In genomic region chr12:57549667-57550160, GRCm38 (mm10) we compare ENCODE assay signal across 16 mouse cellular contexts. TPM values are rescaled to one million over a fixed set of nuclear protein-coding genes. Genes with fewer than 3 reads are reported as not detected.
DNase-seq lines count a peak whose midpoint lies in the region; ATAC-seq and TF ChIP-seq lines count a peak whose summit lies in the region.
"Had no signal": no experiment of that assay in that cellular context is flagged by ENCODE, and none has a peak within 500 bp of the region (broad histone marks: within the 10 kb centered on the region; RNA-seq: fewer than 3 reads in every experiment).

No protein-coding gene starts in this region.

- H3K4me1 ChIP-seq in forebrain, embryonic 10.5 days, result peaks cover 56% of the 10 kb centered on the region
- peaks cover 14% of the 10 kb centered on the region for H3K4me1 ChIP-seq in forebrain, embryonic 16.5 days (replicated peaks; ENCODE audit: control insufficient read depth, insufficient read depth, low read length)
- H3K4me1 ChIP-seq in lung, embryonic 15.5 days, result peaks cover 12% of the 10 kb centered on the region
- peaks cover 0 to 13% of the 10 kb centered on the region in 2 experiments; a peak in 1 of 4 replicates for H3K4me1 ChIP-seq in ES-E14 (ENCODE audit: control insufficient read depth in 2 of 2, insufficient read depth in 2 of 2, low read length in 2 of 2, poor library complexity in 1 of 2)
- H3K4me1 ChIP-seq in midbrain, embryonic 13.5 days (replicated peaks), result peaks cover 21% of the 10 kb centered on the region

- H3K4me3 ChIP-seq in forebrain, embryonic 10.5 days, result peak overlapping the region; percentile 12; the same call in 1 of the 2 replicates
- H3K4me3 ChIP-seq in forebrain, embryonic 16.5 days (replicated peaks; ENCODE audit: low read length), result no peak overlapping the region
- H3K4me3 ChIP-seq in lung, embryonic 15.5 days, result peak overlapping the region; percentile 19
- peak overlapping the region; percentile 14 to 32; a peak in 3 of 4 replicates for H3K4me3 ChIP-seq in ES-E14 (ENCODE audit: insufficient read depth in 1 of 2, low read depth in 1 of 2, low read length in 2 of 2, poor library complexity in 1 of 2, severe bottlenecking in 1 of 2)
- H3K4me3 ChIP-seq in midbrain, embryonic 13.5 days (replicated peaks), result 0 out of 2 replicates have a peak overlapping the region, but pooled peaks have one; percentile 2
- H3K4me3 ChIP-seq: myocyte had no signal

- H3K36me3 ChIP-seq in forebrain, embryonic 10.5 days (replicated peaks), result no peaks in the 10 kb centered on the region
- no peaks in the 10 kb centered on the region for H3K36me3 ChIP-seq in forebrain, embryonic 16.5 days (ENCODE audit: control insufficient read depth, insufficient read depth)
- no peaks in the 10 kb centered on the region for H3K36me3 ChIP-seq in lung, embryonic 15.5 days
- H3K36me3 ChIP-seq in ES-E14 (ENCODE audit: control insufficient read depth, insufficient read depth, low read length, poor library complexity, severe bottlenecking), result no peaks in the 10 kb centered on the region
- H3K36me3 ChIP-seq in midbrain, embryonic 13.5 days, result no peaks in the 10 kb centered on the region

- H3K27me3 ChIP-seq in forebrain, embryonic 10.5 days (ENCODE audit: poor library complexity, severe bottlenecking), result peaks cover 100% of the 10 kb centered on the region
- peaks cover 94% of the 10 kb centered on the region for H3K27me3 ChIP-seq in forebrain, embryonic 16.5 days (replicated peaks; ENCODE audit: control insufficient read depth, insufficient read depth, low read length)
- peaks cover 98% of the 10 kb centered on the region for H3K27me3 ChIP-seq in lung, embryonic 15.5 days
- H3K27me3 ChIP-seq in midbrain, embryonic 13.5 days, result peaks cover 100% of the 10 kb centered on the region

- H3K9me3 ChIP-seq in forebrain, embryonic 10.5 days, result no peaks in the 10 kb centered on the region
- H3K9me3 ChIP-seq in forebrain, embryonic 16.5 days (ENCODE audit: control insufficient read depth, low read length), result no peaks in the 10 kb centered on the region
- no peaks in the 10 kb centered on the region for H3K9me3 ChIP-seq in lung, embryonic 15.5 days
- no peaks in the 10 kb centered on the region for H3K9me3 ChIP-seq in ES-E14 (ENCODE audit: control insufficient read depth, insufficient read depth, low read depth, low read length)
- H3K9me3 ChIP-seq in midbrain, embryonic 13.5 days, result no peaks in the 10 kb centered on the region

- peak; percentile 46 for DNase-seq in forebrain, embryonic 10.5 days (ENCODE audit: extremely low spot score, low spot score)
- DNase-seq in lung, postnatal 14 days, result no peak
- no peak for DNase-seq in ES-E14 (ENCODE audit: low read depth, low spot score)
- DNase-seq in adrenal gland, postnatal 36 days, result no peak
- DNase-seq in cerebellum, adult 18-20 months, result no peak
- DNase-seq: cerebellum, postnatal 25 days; heart, postnatal 14 days; liver had no signal

- no peak overlapping the region for H3K4me2 ChIP-seq in forebrain, embryonic 16.5 days (ENCODE audit: low read length)
- H3K4me2 ChIP-seq in lung, embryonic 15.5 days, result peak overlapping the region; percentile 90
- peak overlapping the region; percentile 26 for H3K4me2 ChIP-seq in midbrain, embryonic 13.5 days (replicated peaks)

- under 1% methylated on average over 15 of the region's 15 CpGs for WGBS in forebrain, embryonic 10.5 days
- under 1% methylated on average over 15 of the region's 15 CpGs for WGBS in forebrain, embryonic 16.5 days
- 4% methylated on average over 15 of the region's 15 CpGs for WGBS in lung, embryonic 15.5 days
- under 1% methylated on average over 15 of the region's 15 CpGs for WGBS in midbrain, embryonic 13.5 days

- no peak overlapping the region for H3K27ac ChIP-seq in forebrain, embryonic 10.5 days
- no peak overlapping the region for H3K27ac ChIP-seq in forebrain, embryonic 16.5 days (ENCODE audit: low read length)
- no peak overlapping the region for H3K27ac ChIP-seq in lung, embryonic 15.5 days
- no peak overlapping the region for H3K27ac ChIP-seq in ES-E14 (ENCODE audit: insufficient read depth, low read depth, low read length, poor library complexity, severe bottlenecking)
- no peak overlapping the region for H3K27ac ChIP-seq in midbrain, embryonic 13.5 days
- H3K27ac ChIP-seq: kidney, postnatal 0 days had no signal

- H3K9ac ChIP-seq in forebrain, embryonic 16.5 days (replicated peaks; ENCODE audit: low read depth, low read length), result no peak overlapping the region
- peak overlapping the region; percentile 29 for H3K9ac ChIP-seq in lung, embryonic 15.5 days
- H3K9ac ChIP-seq in ES-E14 (ENCODE audit: insufficient read depth, low read depth, low read length, poor library complexity, severe bottlenecking), result no peak overlapping the region
- H3K9ac ChIP-seq in midbrain, embryonic 13.5 days (replicated peaks), result no peak overlapping the region

- ATAC-seq in forebrain, embryonic 16.5 days, result no peak
- no peak for ATAC-seq in lung, embryonic 15.5 days (ENCODE audit: borderline replicate concordance, extremely low read depth, low FRiP score, low TSS enrichment)
- ATAC-seq in midbrain, embryonic 13.5 days, result no peak

- in situ Hi-C loops in ES-E14 (cut with MboI; ENCODE audit: low sequenced_read_pairs in 2 of 2, unreplicated experiment in 2 of 2), result loop anchor here (5.0 to 10.0 kb wide), 3 partner anchors 665 to 935 kb away; partner anchors contain the start of genes Nkx2-9 (in 1 of the 2) and Sstr1 (in 1 of the 2)

TF ChIP-seq in ES-E14, 5 proteins besides CTCF, POLR2A, EP300 and RAD21:
- TF ChIP-seq ZNF384 (IDR thresholded peaks at IDR 0.05; ENCODE audit: low read depth, low read length), result no peak
- TF ChIP-seq ZC3H11A (IDR thresholded peaks at IDR 0.05; ENCODE audit: borderline replicate concordance, low read depth, low read length), result no peak
- no peak for TF ChIP-seq CHD2 (IDR thresholded peaks at IDR 0.05; ENCODE audit: low read depth, low read length)
- no peak for TF ChIP-seq HCFC1 (IDR thresholded peaks at IDR 0.05; ENCODE audit: borderline replicate concordance, insufficient read depth, low read length)
- no peak for TF ChIP-seq MAFK (IDR thresholded peaks at IDR 0.05; ENCODE audit: insufficient read depth, low read depth, low read length)

RNA-seq across cellular contexts. Expression of gene Foxa1, which starts 3.0 kb away (rescaled TPM):
- polyA plus RNA-seq in forebrain, embryonic 10.5 days (2016; fragmentation: Nextera tagmentation; extraction: Ambion mirVana), result 0.17 and 0.61 TPM in 2 replicates
- polyA plus RNA-seq in forebrain, embryonic 16.5 days (2015; fragmentation: Nextera tagmentation; extraction: Ambion mirVana), result 0.16 TPM in 1 of 2 replicates, not detected in the other
- polyA plus RNA-seq in lung, embryonic 15.5 days (2015; fragmentation: Nextera tagmentation; extraction: Ambion mirVana), result 14.8 and 18.0 TPM in 2 replicates
- total RNA-seq in ES-E14 (2012; rRNA removed), result 0.16 and 0.36 TPM in 2 replicates
- 3.0 and 3.8 TPM in 2 replicates for polyA plus RNA-seq in midbrain, embryonic 13.5 days (2015; fragmentation: Nextera tagmentation; extraction: Ambion mirVana)
- not detected for total RNA-seq in adrenal gland, postnatal 36 days (2021)
- total RNA-seq: granulocyte monocyte progenitor cell, adult 5-6 weeks; layer of hippocampus, adult 8-10 months; left cerebral cortex, postnatal 10 days had no signal
- polyA plus RNA-seq: myocyte had no signal

RNA-seq across cellular contexts. Expression of gene Ttc6, which starts 14.2 kb away (rescaled TPM):
- 0.21 and 0.43 TPM in 2 replicates for polyA plus RNA-seq in forebrain, embryonic 10.5 days (2016; fragmentation: Nextera tagmentation; extraction: Ambion mirVana)
- polyA plus RNA-seq in forebrain, embryonic 16.5 days (2015; fragmentation: Nextera tagmentation; extraction: Ambion mirVana), result 0.16 and 0.18 TPM in 2 replicates
- 5.9 and 7.4 TPM in 2 replicates for polyA plus RNA-seq in lung, embryonic 15.5 days (2015; fragmentation: Nextera tagmentation; extraction: Ambion mirVana)
- total RNA-seq in ES-E14 (2012; rRNA removed), result 0.11 and 0.18 TPM in 2 replicates
- 1.8 and 2.6 TPM in 2 replicates for polyA plus RNA-seq in midbrain, embryonic 13.5 days (2015; fragmentation: Nextera tagmentation; extraction: Ambion mirVana)
- total RNA-seq in adrenal gland, postnatal 36 days (2021), result not detected
- total RNA-seq: granulocyte monocyte progenitor cell, adult 5-6 weeks; heart, postnatal 14 days had no signal
- polyA plus RNA-seq: myocyte had no signal
